Mouse (Mus musculus): ENCODE results near the gene Zfp143.

Gene Zfp143

GRCm38 (mm10) chr7:110133988-110134387 lies 73.0 kb downstream of the Zfp143 start:
- no peak for DNase-seq (ENCODE audit: low spot score)

- no peak for DNase-seq (ENCODE audit: low spot score)
Measured at GRCm38 (mm10) chr7:110138538-110138937, 77.5 kb downstream of the Zfp143 start.

DNA sequence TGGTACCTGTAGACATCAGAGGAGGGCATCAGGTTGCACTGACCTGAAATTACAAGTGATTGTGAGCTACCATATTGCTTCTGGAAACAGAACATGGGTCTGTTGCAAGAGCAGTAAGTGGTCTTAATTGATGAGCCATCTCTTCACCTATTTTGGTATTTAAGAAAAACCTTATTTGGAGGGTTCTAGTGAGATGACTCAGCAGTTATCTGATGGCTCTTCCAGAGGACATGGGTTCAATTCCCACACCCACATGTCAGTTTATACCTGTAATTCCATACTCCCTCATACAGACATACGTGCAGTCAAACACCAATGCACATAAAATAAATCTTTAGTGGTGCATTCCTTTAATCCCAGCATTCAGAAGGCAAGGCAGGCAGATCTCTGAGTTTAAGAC lies 82.8 kb downstream of the Zfp143 start:
- no peak for DNase-seq (ENCODE audit: low spot score)

All from left cerebral cortex, adult 11 months (tissue).